Mouse (Mus musculus) heart, embryonic 14.5 days (tissue): ENCODE measurements around the gene Smtn. TPM values are rescaled to one million over a fixed set of nuclear protein-coding genes. Genes with fewer than 3 reads are reported as not detected.
A peak's percentile ranks its signal among the peaks of the same experiment; 100 is the strongest.

Source experiments
- ATAC-seq: fragments of 200-750 bp; cut with Nextera tagmentation; 2 replicates; pipeline ENCODE4 v1.8.0; 2017; ENCODE audit warnings: low read depth, moderate TSS enrichment; ENCODE audit not compliant: insufficient number of reproducible peaks, insufficient read depth, low FRiP score
- H3K27ac ChIP-seq, 2 experiments: fragments of 200-500 bp in 1 of 2; fragments of 300-500 bp in 1 of 2; sonication (generic) in 1 of 2; replicated peaks in 1 of 2; 2 replicates each; pipeline ENCODE4 v1.5.1; 2012 to 2014; ENCODE audit warnings: low read depth in 2 of 2, low read length in 2 of 2, control low read depth in 1 of 2, mild to moderate bottlenecking in 1 of 2, mixed read lengths in 1 of 2; ENCODE audit not compliant: control insufficient read depth in 1 of 2, insufficient read depth in 1 of 2
- H3K27me3 ChIP-seq: fragments of 300-500 bp; sonication (generic); 2 replicates; pipeline ENCODE4 v1.6.1; 2014; ENCODE audit warnings: mild to moderate bottlenecking, low read length, control low read depth; ENCODE audit not compliant: control insufficient read depth, insufficient read depth
- H3K36me3 ChIP-seq: fragments of 300-500 bp; sonication (generic); 2 replicates; pipeline ENCODE4 v1.6.1; 2014; ENCODE audit warnings: mild to moderate bottlenecking, control low read depth, low read length, mixed read lengths; ENCODE audit not compliant: control insufficient read depth, insufficient read depth
- H3K4me1 ChIP-seq, 2 experiments: fragments of 200-500 bp in 1 of 2; fragments of 300-500 bp in 1 of 2; sonication (generic) in 1 of 2; 2 replicates each; pipeline ENCODE4 v1.6.1; 2012 to 2014; ENCODE audit warnings: low read length in 2 of 2, control low read depth in 1 of 2, mixed read lengths in 1 of 2; ENCODE audit not compliant: control insufficient read depth in 2 of 2, insufficient read depth in 2 of 2
- H3K4me2 ChIP-seq: fragments of 300-500 bp; sonication (generic); 2 replicates; pipeline ENCODE4 v1.6.1; 2014; ENCODE audit warnings: mild to moderate bottlenecking, low read length
- H3K4me3 ChIP-seq, 2 experiments: fragments of 200-500 bp in 1 of 2; fragments of 300-500 bp in 1 of 2; sonication (generic) in 1 of 2; 2 replicates each; pipeline ENCODE4 v1.5.1; 2012 to 2014; ENCODE audit warnings: low read length in 2 of 2, mild to moderate bottlenecking in 2 of 2, control low read depth in 1 of 2, low read depth in 1 of 2, moderate library complexity in 1 of 2; ENCODE audit not compliant: control insufficient read depth in 1 of 2, insufficient read depth in 1 of 2
- H3K9ac ChIP-seq: fragments of 300-500 bp; sonication (generic); 2 replicates; pipeline ENCODE4 v1.6.1; 2014; ENCODE audit warnings: mild to moderate bottlenecking, low read length
- H3K9me3 ChIP-seq: fragments of 300-500 bp; sonication (generic); 2 replicates; pipeline ENCODE4 v1.6.1; 2016; ENCODE audit warnings: low read length, control low read depth; ENCODE audit not compliant: control insufficient read depth
- WGBS: fragments of 180-500 bp; shearing (Covaris S2); extraction: QIAGEN DNeasy Blood & Tissue Kit; methylation state at CpG from one replicate; pipeline ENCODE4 v1.1.7; 2014; 5-methylcytosine and 5-hydroxymethylcytosine counted together
- polyA plus RNA-seq: library from polyadenylated mRNA; unstranded; fragments of >200 nt; fragmentation: Nextera tagmentation; extraction: Ambion mirVana; gene quantifications from 2 replicates; pipeline ENCODE4 v1.2.1, GENCODE M21; 2014

Gene Smtn
- polyA plus RNA-seq, result 71.7 and 75.0 TPM in 2 replicates

DNA sequence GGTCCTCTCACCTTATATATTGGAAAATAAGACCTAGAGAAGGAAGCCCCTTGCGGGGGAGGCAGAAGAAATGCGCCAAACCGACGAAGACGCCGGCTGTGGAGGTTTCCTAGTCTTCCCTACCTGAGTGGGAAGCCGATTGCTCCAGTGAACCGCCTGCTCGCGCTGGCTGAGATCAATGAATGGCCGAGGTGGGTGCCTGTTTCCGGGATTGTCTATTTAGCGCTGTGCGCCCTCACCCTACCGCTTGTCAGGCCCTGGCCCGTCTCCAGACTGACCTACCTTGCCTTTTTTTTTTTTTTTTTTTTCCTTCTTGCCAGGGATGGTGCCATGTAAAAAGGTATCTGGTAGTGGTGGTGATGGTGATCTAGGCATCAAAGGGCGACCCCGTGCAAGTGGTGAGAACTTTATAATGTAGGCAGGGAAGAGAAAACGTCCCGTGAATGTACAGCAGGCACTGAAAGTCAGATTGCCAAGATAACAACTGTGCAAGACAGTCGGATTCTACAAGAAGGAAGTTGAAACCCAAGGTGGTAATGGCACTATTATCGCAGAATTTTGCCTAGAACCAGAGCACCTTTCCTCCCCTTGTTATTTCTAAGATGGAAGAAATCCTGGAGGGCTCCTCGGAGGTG is at the start of gene Smtn:
Gene Smtn, minus strand, starts transcription at position 162 of the 635 bp plus-strand sequence.
- Histone ChIP-seq H3K4me2 (peak within 1 kb of the TSS; percentile 66), H3K4me1 (peaks cover 14 to 30% of the 10 kb centered on the region in 2 experiments), H3K36me3 (peaks cover 5% of the 10 kb centered on the region; the same call in 1 of the 2 replicates), H3K9ac (peak within 1 kb of the TSS; percentile 89), H3K4me3 (peak within 1 kb of the TSS; percentile 64 to 66), H3K27me3 (no peaks in the 10 kb centered on the region), H3K27ac (0 out of 4 replicates have a peak within 1 kb of the TSS, but pooled peaks of 1 of the 2 experiments have one; percentile 14), H3K9me3 (peaks cover 6% of the 10 kb centered on the region; the same call in 1 of the 2 replicates)
- 89% methylated on average over 23 of the region's 23 CpGs for WGBS
- no peak for ATAC-seq

GRCm38 (mm10) chr11:3588036-3588672 is 47.7 kb upstream of the Smtn start:
- peaks cover 0 to 3% of the 10 kb centered on the region in 2 experiments; a peak in 3 of 4 replicates for H3K4me1 ChIP-seq
- H3K27me3 ChIP-seq, result no peaks in the 10 kb centered on the region
- no peak overlapping the region for H3K4me2 ChIP-seq
- H3K27ac ChIP-seq, result no peak overlapping the region
- WGBS, result 58% methylated on average over 11 of the region's 11 CpGs
- no peak overlapping the region for H3K9ac ChIP-seq
- no peak for ATAC-seq
- H3K4me3 ChIP-seq, result no peak overlapping the region
- H3K9me3 ChIP-seq, result 0 out of 2 replicates have a peak, but pooled peaks cover 5% of the 10 kb centered on the region
- H3K36me3 ChIP-seq, result no peaks in the 10 kb centered on the region

GRCm38 (mm10) chr11:3587350-3587749 is 46.9 kb upstream of the Smtn start:
- H3K4me2 ChIP-seq, result no peak overlapping the region
- ATAC-seq, result no peak

DNA sequence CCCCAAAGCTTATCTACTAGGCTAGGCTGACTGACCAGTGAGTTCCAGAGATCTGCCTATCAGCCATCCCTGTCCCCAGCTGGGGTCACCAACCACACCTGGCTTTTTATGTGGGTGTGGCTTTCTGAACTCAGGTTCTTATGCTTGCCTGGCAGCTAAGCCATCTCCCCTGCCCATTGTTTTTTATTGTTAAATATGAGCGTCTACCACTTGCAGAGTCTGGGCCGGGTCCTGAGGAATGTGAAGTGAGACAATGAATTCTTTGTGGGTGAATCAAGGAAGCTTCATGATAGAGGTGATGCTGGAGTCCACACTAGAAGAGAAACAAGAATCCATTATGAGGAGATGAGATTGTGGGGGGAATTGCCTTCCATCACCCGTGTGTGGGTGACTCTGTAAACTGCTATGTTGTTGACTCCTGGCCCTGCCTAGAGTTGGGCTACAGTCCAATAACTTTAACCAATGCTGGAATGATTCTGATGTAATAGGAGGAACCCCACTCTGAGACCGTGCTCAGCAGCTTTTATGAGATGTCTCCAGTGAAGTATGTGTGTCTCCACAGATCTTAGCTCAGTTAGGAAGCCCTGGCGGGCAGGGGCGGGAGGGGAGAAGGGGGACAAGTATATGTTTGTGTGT is 45.7 kb upstream of the Smtn start:
- Histone ChIP-seq H3K9ac (no peak overlapping the region), H3K4me2 (no peak overlapping the region), H3K4me3 (no peak overlapping the region), H3K36me3 (no peaks in the 10 kb centered on the region), H3K9me3 (0 out of 2 replicates have a peak, but pooled peaks cover 5% of the 10 kb centered on the region), H3K27ac (peak overlapping the region in 1 of 2 experiments; percentile 19; a peak in 2 of 4 replicates), H3K27me3 (no peaks in the 10 kb centered on the region), H3K4me1 (peaks cover 0 to 3% of the 10 kb centered on the region in 2 experiments; a peak in 3 of 4 replicates)
- no peak for ATAC-seq
- WGBS, result 56% methylated on average over 6 of the region's 6 CpGs

More at GRCm38 (mm10) chr11:3587350-3587749, 46.9 kb upstream of the Smtn start:
- Histone ChIP-seq H3K27me3 (no peaks in the 10 kb centered on the region), H3K27ac (no peak overlapping the region), H3K9me3 (0 out of 2 replicates have a peak, but pooled peaks cover 5% of the 10 kb centered on the region), H3K36me3 (no peaks in the 10 kb centered on the region), H3K4me1 (peaks cover 0 to 3% of the 10 kb centered on the region in 2 experiments; a peak in 3 of 4 replicates), H3K9ac (no peak overlapping the region), H3K4me3 (no peak overlapping the region)
- 12% methylated on average over 4 of the region's 4 CpGs for WGBS

GRCm38 (mm10) chr11:3583127-3583526 is 42.7 kb upstream of the Smtn start:
- 0 out of 2 replicates have a peak, but pooled peaks cover 5% of the 10 kb centered on the region for H3K9me3 ChIP-seq
- no peak overlapping the region for H3K9ac ChIP-seq
- H3K27ac ChIP-seq, result no peak overlapping the region
- H3K4me1 ChIP-seq, result peaks cover 0 to 3% of the 10 kb centered on the region in 2 experiments; a peak in 3 of 4 replicates
- H3K4me2 ChIP-seq, result no peak overlapping the region
- no peaks in the 10 kb centered on the region for H3K27me3 ChIP-seq
- WGBS, result 68% methylated on average over 5 of the region's 5 CpGs
- H3K4me3 ChIP-seq, result no peak overlapping the region
- no peaks in the 10 kb centered on the region for H3K36me3 ChIP-seq
- ATAC-seq, result no peak

DNA sequence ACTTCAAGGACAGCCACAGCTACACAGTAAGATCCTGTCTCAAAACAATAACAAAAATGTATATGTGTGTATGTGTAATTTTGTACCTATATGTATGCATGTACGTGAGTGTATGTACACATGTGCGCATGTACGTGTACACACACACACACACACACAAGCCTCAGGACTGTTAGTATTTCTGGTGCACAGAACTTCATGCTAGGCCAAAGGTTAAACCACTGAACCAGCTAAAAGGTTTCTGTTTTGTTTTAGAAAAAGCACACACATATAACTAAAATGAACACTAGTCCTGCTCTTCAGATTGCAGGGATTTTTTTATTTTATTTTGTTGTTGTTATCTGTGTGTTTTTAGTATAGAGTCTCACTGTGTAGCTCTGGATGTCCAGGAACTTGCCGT is 41.5 kb upstream of the Smtn start:
- no peaks in the 10 kb centered on the region for H3K27me3 ChIP-seq
- H3K27ac ChIP-seq, result no peak overlapping the region
- H3K4me2 ChIP-seq, result no peak overlapping the region
- H3K9me3 ChIP-seq, result 0 out of 2 replicates have a peak, but pooled peaks cover 5% of the 10 kb centered on the region
- H3K36me3 ChIP-seq, result no peaks in the 10 kb centered on the region
- H3K9ac ChIP-seq, result no peak overlapping the region
- 88% methylated on average over 4 of the region's 4 CpGs for WGBS
- H3K4me3 ChIP-seq, result no peak overlapping the region
- no peaks in the 10 kb centered on the region for H3K4me1 ChIP-seq
- no peak for ATAC-seq

DNA sequence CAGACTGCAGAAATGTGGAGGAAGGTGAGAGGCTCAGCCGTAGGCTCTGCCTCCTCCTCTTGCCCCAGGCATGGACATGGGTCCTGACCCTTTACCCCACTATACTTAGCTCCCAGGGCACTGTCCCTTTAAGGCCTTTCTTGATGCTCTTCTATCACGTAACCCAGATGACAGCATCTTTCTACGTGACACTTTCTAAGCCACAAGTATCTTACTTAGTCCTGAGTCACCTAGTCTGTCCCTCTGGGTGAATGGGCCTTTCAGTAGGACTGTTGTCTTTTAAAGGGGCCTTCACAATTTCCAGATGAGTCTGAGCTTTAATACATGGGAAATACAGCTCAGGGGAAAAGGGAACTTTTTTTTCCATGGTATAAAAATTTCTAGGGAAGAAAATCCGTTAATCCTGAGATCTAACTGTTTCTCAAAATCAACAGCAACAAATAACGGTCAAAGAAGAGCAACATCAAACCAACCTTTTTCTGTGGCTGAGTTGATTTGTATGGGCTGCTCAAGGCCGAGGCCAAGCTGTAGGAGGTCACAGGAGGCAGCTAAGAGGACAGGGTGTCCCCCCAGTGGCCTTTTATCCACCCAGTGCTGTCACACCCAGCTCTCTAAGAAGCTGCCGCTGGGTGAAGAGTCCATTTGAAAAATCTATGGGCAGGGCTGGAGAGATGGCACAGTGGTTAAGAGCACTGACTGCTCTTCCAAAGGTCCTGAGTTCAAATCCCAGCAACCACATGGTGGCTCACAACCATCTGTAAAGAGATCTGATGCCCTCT is 40.1 kb upstream of the Smtn start:
- 0 out of 2 replicates have a peak, but pooled peaks cover 5% of the 10 kb centered on the region for H3K9me3 ChIP-seq
- no peak for ATAC-seq
- WGBS, result 46% methylated on average over 7 of the region's 7 CpGs

More for the DNA sequence above, 40.1 kb upstream of the Smtn start:
- Histone ChIP-seq H3K4me3 (no peak overlapping the region), H3K27ac (no peak overlapping the region), H3K4me2 (no peak overlapping the region), H3K36me3 (no peaks in the 10 kb centered on the region), H3K9ac (no peak overlapping the region), H3K4me1 (no peaks in the 10 kb centered on the region), H3K27me3 (no peaks in the 10 kb centered on the region)
